Mouse (Mus musculus) lung, embryonic 15.5 days (tissue): ENCODE data around the gene Gfpt1. TPM values are rescaled to one million over a fixed set of nuclear protein-coding genes. Genes with fewer than 3 reads are reported as not detected.

Experiments
- ATAC-seq: fragments of 200-750 bp; cut with Nextera tagmentation; 2 replicates; pipeline ENCODE4 v1.8.0; 2017; ENCODE audit warnings: moderate number of reproducible peaks, borderline replicate concordance; ENCODE audit not compliant: low FRiP score, low TSS enrichment; ENCODE audit errors: extremely low read depth
- H3K27ac ChIP-seq: fragments of 300-500 bp; sonication (generic); 2 replicates; pipeline ENCODE4 v1.5.1; 2015; ENCODE audit warnings: moderate library complexity, mild to moderate bottlenecking, inconsistent platforms
- H3K27me3 ChIP-seq: fragments of 300-500 bp; sonication (generic); 2 replicates; pipeline ENCODE4 v1.6.1; 2015; ENCODE audit warnings: inconsistent platforms
- H3K36me3 ChIP-seq: fragments of 300-500 bp; sonication (generic); 2 replicates; pipeline ENCODE4 v1.6.1; 2015; ENCODE audit warnings: inconsistent platforms
- H3K4me1 ChIP-seq: fragments of 300-500 bp; sonication (generic); 2 replicates; pipeline ENCODE4 v1.6.1; 2015; ENCODE audit warnings: inconsistent platforms
- H3K4me2 ChIP-seq: fragments of 300-500 bp; sonication (generic); 2 replicates; pipeline ENCODE4 v1.6.1; 2015; ENCODE audit warnings: inconsistent platforms, mild to moderate bottlenecking, moderate library complexity
- H3K4me3 ChIP-seq: fragments of 300-500 bp; sonication (generic); 2 replicates; pipeline ENCODE4 v1.5.1; 2015; ENCODE audit warnings: mild to moderate bottlenecking, inconsistent platforms
- H3K9ac ChIP-seq: fragments of 300-500 bp; sonication (generic); 2 replicates; pipeline ENCODE4 v1.6.1; 2015; ENCODE audit warnings: inconsistent platforms
- H3K9me3 ChIP-seq: fragments of 300-500 bp; sonication (generic); 2 replicates; pipeline ENCODE4 v1.6.1; 2016; ENCODE audit warnings: inconsistent platforms
- WGBS: fragments of 180-500 bp; shearing (Covaris S2); methylation state at CpG from one replicate; pipeline ENCODE4 v1.1.7; 2015; 5-methylcytosine and 5-hydroxymethylcytosine counted together
- polyA plus RNA-seq: library from polyadenylated mRNA; unstranded; fragments of >200 nt; fragmentation: Nextera tagmentation; extraction: Ambion mirVana; gene quantifications from 2 replicates; pipeline ENCODE4 v1.2.1, GENCODE M21; 2015

Gfpt1 gene
- polyA plus RNA-seq = 20.5 and 20.9 TPM in 2 replicates

DNA sequence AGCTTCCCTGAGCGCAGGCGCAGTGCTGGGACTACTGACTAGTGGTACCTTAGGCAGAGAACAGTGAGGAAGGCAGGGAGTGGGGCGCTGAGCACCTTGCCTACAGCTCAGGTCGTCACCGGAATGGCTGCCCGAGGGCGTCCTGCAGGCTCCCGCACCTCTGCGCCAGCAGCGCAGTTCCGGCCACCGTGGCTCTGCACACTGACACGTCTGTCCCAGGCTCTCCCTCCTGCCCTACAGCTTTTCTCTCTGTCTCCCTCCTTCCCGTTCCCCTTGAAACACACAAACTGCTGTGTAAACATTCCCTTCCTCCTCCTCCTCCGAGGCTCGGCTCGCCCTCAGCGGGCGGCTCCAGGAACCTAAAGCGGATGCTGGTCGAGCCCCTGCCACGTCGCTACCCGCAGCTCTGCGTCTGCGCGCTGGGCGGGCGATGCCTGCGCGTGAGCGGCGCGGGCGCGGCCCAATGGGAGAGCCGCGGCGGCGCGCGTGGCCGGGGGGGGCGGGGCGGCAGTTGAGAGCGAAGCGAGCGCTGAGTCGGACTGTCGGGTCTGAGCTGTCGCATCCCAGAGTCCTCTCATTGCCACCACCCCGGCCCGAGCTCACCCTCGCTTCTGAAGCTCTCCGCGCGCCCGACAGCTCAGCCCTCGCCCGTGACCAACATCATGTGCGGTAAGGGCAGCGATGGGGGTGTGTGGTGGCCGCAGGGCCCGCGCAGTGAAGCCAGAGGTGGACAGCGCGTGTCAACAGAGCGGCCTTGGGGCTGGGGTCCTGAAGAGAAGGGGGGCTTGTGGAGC, at the start of gene Gfpt1:
Gene Gfpt1 (plus strand): TSS at position 510 of the 794 bp plus-strand sequence.
- Histone ChIP-seq H3K27me3 (no peaks in the 10 kb centered on the region), H3K4me1 (peaks cover 25% of the 10 kb centered on the region), H3K9me3 (no peaks in the 10 kb centered on the region), H3K4me3 (peak within 1 kb of the TSS; percentile 88), H3K9ac (peak within 1 kb of the TSS; percentile 94), H3K36me3 (no peaks in the 10 kb centered on the region), H3K4me2 (peak within 1 kb of the TSS; percentile 64), H3K27ac (peak within 1 kb of the TSS; percentile 99)
- under 1% methylated on average over 68 of the region's 68 CpGs for WGBS
- ATAC-seq = peak; percentile 98

GRCm38 (mm10) chr6:86994254-86994653, 48.4 kb upstream of the Gfpt1 start:
- Histone ChIP-seq H3K9me3 (no peaks in the 10 kb centered on the region), H3K36me3 (peaks cover 13% of the 10 kb centered on the region), H3K4me1 (no peaks in the 10 kb centered on the region), H3K27me3 (no peaks in the 10 kb centered on the region), H3K4me3 (no peak overlapping the region), H3K9ac (no peak overlapping the region), H3K4me2 (no peak overlapping the region), H3K27ac (no peak overlapping the region)
- no peak for ATAC-seq
- WGBS = 75% methylated on average over 4 of the region's 4 CpGs

DNA sequence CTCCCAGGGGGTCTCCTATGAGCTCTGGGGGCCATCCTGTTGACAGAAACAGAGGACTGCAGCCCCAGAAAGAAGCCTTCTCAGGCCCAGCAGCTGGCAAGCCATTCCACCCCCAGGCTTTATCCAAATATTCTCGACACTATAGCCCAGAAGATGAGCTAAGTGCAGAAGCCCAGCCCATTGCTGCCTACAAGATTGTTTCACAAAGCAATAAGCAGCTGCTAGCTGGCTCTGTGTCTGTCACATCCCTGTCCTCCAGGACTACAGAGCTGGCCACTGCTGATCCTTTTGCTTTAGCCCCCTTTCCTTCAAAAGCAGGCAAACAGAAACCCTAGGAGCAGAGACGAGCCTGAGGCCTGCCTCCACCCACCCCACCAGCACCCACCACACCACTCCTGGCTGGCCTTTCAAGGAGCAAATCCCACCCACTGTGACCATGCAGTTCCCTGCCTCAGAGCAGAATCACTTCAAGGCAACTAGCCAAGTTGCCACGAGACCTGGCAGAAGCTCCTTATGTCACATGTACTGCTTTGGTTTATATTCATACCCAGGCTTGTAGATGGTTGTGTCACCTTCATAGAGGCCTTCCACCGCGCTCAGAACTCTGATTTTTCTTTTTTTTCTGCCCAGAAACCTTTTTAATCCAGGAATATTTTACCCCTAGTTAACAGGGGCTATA, 45.9 kb upstream of the Gfpt1 start:
- Histone ChIP-seq H3K36me3 (peaks cover 13% of the 10 kb centered on the region), H3K9me3 (no peaks in the 10 kb centered on the region), H3K27me3 (no peaks in the 10 kb centered on the region), H3K9ac (no peak overlapping the region), H3K4me3 (no peak overlapping the region), H3K27ac (no peak overlapping the region), H3K4me1 (no peaks in the 10 kb centered on the region), H3K4me2 (no peak overlapping the region)
- ATAC-seq = no peak
- WGBS = 77% methylated on average over 5 of the region's 5 CpGs

- H3K36me3 ChIP-seq = peaks cover 13% of the 10 kb centered on the region
- H3K4me2 ChIP-seq = no peak overlapping the region
- no peak overlapping the region for H3K4me3 ChIP-seq
- H3K9me3 ChIP-seq = no peaks in the 10 kb centered on the region
- no peak overlapping the region for H3K9ac ChIP-seq
- H3K27me3 ChIP-seq = no peaks in the 10 kb centered on the region
- no peaks in the 10 kb centered on the region for H3K4me1 ChIP-seq
- 91% methylated on average over 6 of the region's 6 CpGs for WGBS
- no peak overlapping the region for H3K27ac ChIP-seq
- ATAC-seq = no peak
These were observed 45.3 kb upstream of the Gfpt1 start for GRCm38 (mm10) chr6:86997360-86997759.

DNA sequence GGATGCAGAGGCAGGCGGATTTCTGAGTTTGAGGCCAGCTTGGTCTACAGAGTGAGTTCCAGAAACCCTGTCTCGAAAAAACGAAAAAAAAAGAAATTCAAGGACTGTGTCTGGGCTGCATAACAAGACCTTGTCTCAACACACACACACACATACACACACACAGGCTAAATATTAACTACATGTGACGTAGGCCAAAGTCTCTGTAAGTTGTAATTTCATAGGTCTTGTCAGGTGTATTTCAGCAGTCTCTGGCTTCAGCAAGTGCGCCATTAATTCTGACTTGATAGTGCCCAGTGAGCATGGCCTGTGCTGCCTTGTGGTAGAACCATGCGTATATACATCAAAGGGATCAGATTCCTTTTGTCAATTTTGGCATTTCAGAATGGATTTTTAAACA, 40.7 kb upstream of the Gfpt1 start:
- Histone ChIP-seq H3K4me1 (no peaks in the 10 kb centered on the region), H3K27ac (peak overlapping the region; percentile 52; the same call in 1 of the 2 replicates), H3K9ac (no peak overlapping the region), H3K4me2 (no peak overlapping the region), H3K4me3 (no peak overlapping the region), H3K9me3 (no peaks in the 10 kb centered on the region), H3K27me3 (no peaks in the 10 kb centered on the region), H3K36me3 (peaks cover 6% of the 10 kb centered on the region; the same call in 1 of the 2 replicates)
- no peak for ATAC-seq
- whole genome bisulfite sequencing = 86% methylated on average over 6 of the region's 6 CpGs

DNA sequence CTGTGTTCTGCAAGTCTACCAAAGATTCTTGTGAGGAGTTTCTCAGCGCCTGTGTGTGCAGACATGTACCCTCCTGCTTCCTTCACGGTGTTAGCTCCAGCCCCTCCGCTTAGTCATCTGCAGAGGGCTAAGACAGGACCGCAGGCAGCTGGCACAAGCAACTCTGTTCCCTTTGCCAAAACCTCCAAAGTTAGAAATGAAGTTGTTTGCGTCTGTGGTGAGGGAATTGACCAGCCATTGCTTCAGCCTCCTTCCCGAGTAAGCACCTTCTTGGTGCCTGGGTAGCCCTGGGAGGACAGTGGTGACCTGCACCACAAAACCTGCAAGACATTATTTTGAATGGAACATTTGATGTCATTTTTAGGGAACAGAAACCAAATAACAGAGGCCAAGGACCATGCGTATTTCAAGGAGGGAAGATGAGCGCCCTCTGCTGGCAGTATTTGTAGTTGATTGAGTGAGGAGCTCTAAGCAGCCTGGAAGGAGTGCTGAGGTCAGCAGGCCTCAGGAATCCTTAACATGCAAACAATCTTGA, 40.1 kb upstream of the Gfpt1 start:
- Histone ChIP-seq H3K4me1 (no peaks in the 10 kb centered on the region), H3K27me3 (no peaks in the 10 kb centered on the region), H3K4me2 (no peak overlapping the region), H3K9ac (no peak overlapping the region), H3K36me3 (peaks cover under 1% of the 10 kb centered on the region; the same call in 1 of the 2 replicates), H3K27ac (peak overlapping the region; percentile 52), H3K9me3 (no peaks in the 10 kb centered on the region), H3K4me3 (no peak overlapping the region)
- 40% methylated on average over 8 of the region's 8 CpGs for WGBS
- ATAC-seq = peak; percentile 67; the same call in 1 of the 2 replicates

DNA sequence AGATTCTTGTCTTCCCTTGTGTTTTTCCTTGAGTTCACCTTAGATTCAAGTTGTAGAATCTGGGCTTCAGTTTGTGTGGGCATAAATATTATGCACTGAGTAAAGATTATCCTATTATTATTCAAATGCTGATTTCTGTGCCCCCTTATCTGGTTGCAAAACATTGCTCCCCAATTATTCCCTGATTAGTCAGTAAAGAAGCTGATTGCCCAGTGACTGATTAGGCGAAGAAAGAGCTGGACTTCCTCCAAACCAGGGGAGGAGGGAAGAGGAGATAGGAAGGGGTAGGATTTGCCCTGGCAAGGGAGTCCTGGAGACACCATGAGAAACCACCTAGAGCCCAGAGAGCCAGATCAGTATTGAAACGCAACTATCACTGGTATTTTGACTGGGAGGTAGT, 38.5 kb upstream of the Gfpt1 start:
- no peaks in the 10 kb centered on the region for H3K36me3 ChIP-seq
- no peak overlapping the region for H3K4me3 ChIP-seq
- H3K4me1 ChIP-seq = no peaks in the 10 kb centered on the region
- no peak overlapping the region for H3K4me2 ChIP-seq
- no peak for ATAC-seq
- H3K9me3 ChIP-seq = no peaks in the 10 kb centered on the region
- H3K27ac ChIP-seq = no peak overlapping the region
- H3K27me3 ChIP-seq = no peaks in the 10 kb centered on the region
- WGBS = 63% methylated on average over 2 of the region's 2 CpGs
- H3K9ac ChIP-seq = no peak overlapping the region

DNA sequence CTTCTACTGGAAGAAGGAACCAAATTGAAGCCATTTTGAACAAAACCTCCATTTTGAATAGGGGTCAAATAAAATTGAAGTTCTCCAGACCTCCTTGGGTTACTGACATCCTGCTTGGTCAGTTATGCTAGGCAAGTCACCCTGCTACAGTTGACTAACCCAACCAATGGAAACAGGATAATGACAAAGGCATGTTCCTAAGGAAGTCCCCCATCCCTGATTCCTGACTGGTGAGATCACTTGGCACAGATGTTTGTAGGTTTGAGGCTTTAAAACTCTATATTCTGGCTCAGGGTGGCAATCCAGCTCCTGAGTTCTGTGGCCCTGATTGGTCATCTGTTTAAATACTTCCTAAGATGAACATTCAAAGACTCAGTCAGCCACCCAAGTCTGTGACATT, 37.1 kb upstream of the Gfpt1 start:
- ATAC-seq = no peak

GRCm38 (mm10) chr6:87008887-87009286, 33.8 kb upstream of the Gfpt1 start, which contains the start of gene Nfu1:
Gene Nfu1, plus strand, starts transcription at chr6:87009236.
- Histone ChIP-seq H3K27ac (peak within 1 kb of the TSS; percentile 85), H3K36me3 (peaks cover 4% of the 10 kb centered on the region; the same call in 1 of the 2 replicates), H3K4me2 (peak within 1 kb of the TSS; percentile 66), H3K9ac (peak within 1 kb of the TSS; percentile 94), H3K4me1 (peaks cover 11% of the 10 kb centered on the region), H3K9me3 (no peaks in the 10 kb centered on the region), H3K4me3 (peak within 1 kb of the TSS; percentile 83), H3K27me3 (no peaks in the 10 kb centered on the region)
- no peak for ATAC-seq
- WGBS = 79% methylated on average over 6 of the region's 6 CpGs

More for the DNA sequence above, 37.1 kb upstream of the Gfpt1 start:
- Histone ChIP-seq H3K36me3 (no peaks in the 10 kb centered on the region), H3K4me2 (no peak overlapping the region), H3K9me3 (no peaks in the 10 kb centered on the region), H3K9ac (no peak overlapping the region), H3K4me3 (no peak overlapping the region), H3K27me3 (no peaks in the 10 kb centered on the region), H3K27ac (no peak overlapping the region), H3K4me1 (peaks cover 8% of the 10 kb centered on the region)

- ATAC-seq = peak; percentile 96
These were observed 32.8 kb upstream of the Gfpt1 start for GRCm38 (mm10) chr6:87009692-87010328.

GRCm38 (mm10) chr6:87016916-87017315, 25.7 kb upstream of the Gfpt1 start:
- H3K27me3 ChIP-seq = no peaks in the 10 kb centered on the region
- no peaks in the 10 kb centered on the region for H3K4me1 ChIP-seq
- ATAC-seq = no peak
- H3K4me2 ChIP-seq = no peak overlapping the region
- 61% methylated on average over 4 of the region's 4 CpGs for WGBS
- H3K4me3 ChIP-seq = no peak overlapping the region
- no peak overlapping the region for H3K9ac ChIP-seq
- H3K27ac ChIP-seq = no peak overlapping the region
- peaks cover 55% of the 10 kb centered on the region for H3K36me3 ChIP-seq
- no peaks in the 10 kb centered on the region for H3K9me3 ChIP-seq

More at GRCm38 (mm10) chr6:87009692-87010328, 32.8 kb upstream of the Gfpt1 start:
- Histone ChIP-seq H3K27ac (peak overlapping the region; percentile 85), H3K36me3 (peaks cover 9% of the 10 kb centered on the region), H3K9ac (peak overlapping the region; percentile 94), H3K4me3 (peak overlapping the region; percentile 83), H3K27me3 (no peaks in the 10 kb centered on the region), H3K4me1 (peaks cover 11% of the 10 kb centered on the region), H3K4me2 (peak overlapping the region; percentile 66), H3K9me3 (no peaks in the 10 kb centered on the region)
- WGBS = under 1% methylated on average over 36 of the region's 36 CpGs
